Mouse (Mus musculus): ENCODE measurements around the gene Adamts2.

Adamts2 gene

DNA sequence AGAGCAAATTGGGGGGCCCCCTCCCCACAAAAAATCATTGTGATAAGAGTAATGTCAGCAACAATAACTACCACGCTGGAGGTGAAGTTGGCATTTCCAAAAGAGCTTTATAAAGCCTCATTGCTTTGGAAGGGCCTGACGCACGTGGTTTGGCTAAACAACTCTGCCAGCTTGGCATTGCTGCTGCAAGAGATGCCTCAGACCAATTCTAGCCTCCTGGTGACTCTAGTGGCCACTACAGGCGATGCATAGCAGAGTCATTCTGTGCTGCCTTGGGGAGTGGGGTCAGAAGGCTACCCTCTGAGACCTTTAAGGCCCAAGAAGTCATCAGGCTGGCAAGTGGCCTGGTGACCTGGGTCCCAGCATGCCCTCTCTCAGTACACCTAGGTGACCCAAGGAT lies 132.2 kb downstream of the Adamts2 start:
- DNase-seq (ENCODE audit: inconsistent ontology term): no peak

GRCm38 (mm10) chr11:50736548-50736947 lies 134.7 kb downstream of the Adamts2 start:
- no peak for DNase-seq (ENCODE audit: inconsistent ontology term)

GRCm38 (mm10) chr11:50738436-50738835 lies 136.6 kb downstream of the Adamts2 start:
- DNase-seq (ENCODE audit: inconsistent ontology term): no peak

DNA sequence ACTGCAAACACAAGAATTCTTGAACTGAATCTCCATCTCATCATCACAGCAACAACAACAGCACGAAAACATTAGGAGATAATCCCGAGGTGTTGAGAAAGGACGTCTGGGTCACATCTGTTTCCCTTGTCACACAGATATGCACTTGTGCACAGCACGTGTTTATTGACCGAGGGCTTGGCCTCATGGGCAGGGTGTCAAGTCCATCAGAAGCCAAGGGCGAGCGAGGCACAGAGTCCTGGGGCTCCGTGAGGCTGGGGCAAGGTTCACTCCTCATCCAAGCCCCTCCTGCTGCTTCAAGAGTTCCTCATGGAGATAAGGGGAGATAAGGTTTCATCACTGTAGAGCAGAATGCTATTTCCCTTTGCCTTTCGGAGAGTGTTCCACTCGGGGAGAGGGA lies 137.6 kb downstream of the Adamts2 start:
- no peak for DNase-seq (ENCODE audit: inconsistent ontology term)

DNA sequence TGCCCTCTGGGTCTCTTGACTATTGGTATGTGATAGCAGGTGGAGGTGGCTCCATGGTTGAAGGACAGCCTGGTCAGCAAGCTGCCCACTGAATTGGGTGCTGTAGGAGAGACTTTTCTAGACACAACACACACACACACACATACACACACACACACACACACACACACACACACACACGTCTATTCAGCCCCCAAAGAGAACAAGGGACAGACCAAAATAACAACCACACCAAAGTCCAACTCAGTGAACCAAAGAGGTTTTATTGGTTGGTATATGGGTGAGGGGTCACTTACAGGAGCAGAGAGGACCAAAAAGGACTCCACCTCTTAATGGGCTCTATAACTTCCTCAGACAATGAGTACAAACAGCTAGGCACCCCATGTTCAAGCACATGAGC lies 140.3 kb downstream of the Adamts2 start:
- no peak for DNase-seq (ENCODE audit: inconsistent ontology term)

- DNase-seq (ENCODE audit: inconsistent ontology term): peak; percentile 81
Observed at GRCm38 (mm10) chr11:50744971-50745370, 143.1 kb downstream of the Adamts2 start.

DNA sequence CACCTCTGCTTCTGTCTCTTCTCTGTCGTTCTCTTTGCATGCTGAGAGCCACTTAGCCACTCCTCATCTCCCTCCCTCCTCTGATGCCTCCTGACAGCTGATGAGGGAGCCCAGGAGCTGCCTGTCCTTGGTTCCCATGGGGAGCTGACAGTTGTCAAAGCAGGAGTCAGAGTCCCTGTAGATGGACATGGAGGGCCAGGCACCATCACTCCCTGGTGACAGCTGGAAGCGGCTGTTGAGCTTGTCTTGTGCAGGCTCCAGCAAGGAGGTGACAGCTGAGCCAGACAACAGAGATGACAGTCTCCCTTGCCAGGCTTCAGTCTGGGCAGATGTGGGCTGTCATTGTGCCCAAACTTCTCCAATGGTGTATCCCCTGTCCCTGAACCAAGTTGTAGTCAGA lies 144.6 kb downstream of the Adamts2 start:
- DNase-seq (ENCODE audit: inconsistent ontology term): no peak

DNA sequence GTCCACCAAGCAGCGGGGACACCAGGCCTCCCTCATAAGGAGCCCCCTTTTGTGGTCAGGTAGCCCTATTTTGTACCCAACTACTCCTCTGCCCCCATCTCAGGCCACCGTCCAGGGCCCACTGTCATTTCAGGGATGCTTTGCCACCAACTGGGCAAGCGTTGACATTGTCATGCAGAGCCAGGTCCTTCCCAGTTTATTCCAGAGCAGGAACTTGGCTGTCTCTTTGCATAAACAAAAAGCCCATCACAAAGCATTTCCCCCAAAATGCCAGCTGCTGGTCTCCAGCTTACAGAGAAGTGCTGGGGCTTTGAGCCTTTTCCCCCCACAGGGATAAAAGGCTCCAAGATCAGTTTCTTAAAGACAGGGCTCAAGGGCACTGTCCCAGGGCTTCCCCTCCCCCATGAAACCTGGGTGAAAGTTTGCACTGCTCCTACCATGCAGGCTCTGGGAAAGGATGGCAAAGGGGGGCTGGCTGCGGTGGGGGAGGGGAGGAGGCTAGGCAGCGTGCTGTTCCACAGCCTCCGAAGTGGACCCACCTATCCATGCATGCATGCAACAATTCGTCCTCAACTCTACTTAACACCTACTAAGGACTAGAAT lies 149.2 kb downstream of the Adamts2 start:
- no peak for DNase-seq (ENCODE audit: inconsistent ontology term)

GRCm38 (mm10) chr11:50757741-50758140 lies 155.9 kb downstream of the Adamts2 start:
- no peak for DNase-seq (ENCODE audit: inconsistent ontology term)

- DNase-seq (ENCODE audit: inconsistent ontology term): no peak
Observed at GRCm38 (mm10) chr11:50766461-50766860, 164.6 kb downstream of the Adamts2 start.

GRCm38 (mm10) chr11:50767039-50767438 lies 165.2 kb downstream of the Adamts2 start:
- peak; percentile 31 for DNase-seq (ENCODE audit: inconsistent ontology term)

DNA sequence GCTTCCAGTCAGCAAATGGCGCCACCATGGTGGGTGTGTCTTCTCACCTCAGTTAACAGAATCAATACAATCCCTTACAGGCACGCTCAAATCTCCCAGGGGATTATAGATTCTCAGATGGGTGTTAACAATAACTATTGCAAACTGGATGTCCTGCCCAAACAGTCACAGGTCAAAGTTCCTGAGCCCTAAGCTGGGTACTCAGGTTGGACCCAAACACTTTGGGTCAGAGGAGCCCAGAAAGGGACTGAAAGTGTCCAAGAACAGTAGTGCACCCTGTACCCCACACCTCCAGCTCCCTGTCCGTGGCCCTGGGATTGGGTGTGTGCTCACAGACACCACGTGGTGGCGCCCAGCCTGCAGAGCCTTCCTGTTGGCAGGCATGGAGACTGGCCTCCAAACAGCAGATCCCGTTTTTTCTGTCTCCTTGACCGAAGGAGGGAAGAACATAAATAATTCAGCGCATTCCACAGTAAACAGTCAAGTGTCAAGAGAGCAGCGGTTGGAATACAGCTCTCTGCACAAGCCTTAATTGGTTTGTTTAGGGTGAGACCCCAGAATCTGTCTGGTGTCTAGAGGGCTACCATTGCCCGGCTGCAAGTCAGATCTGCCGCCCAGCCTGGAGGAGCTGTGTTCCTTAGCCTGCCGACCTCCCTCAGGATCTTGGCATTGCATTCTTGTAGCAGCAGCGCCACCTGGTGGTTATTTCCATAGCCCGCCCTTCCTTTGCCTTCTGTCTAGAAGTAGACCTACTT lies 167.3 kb downstream of the Adamts2 start:
- DNase-seq (ENCODE audit: inconsistent ontology term): peak; percentile 68

- no peak for DNase-seq (ENCODE audit: inconsistent ontology term)
Observed at GRCm38 (mm10) chr11:50771006-50771405, 169.1 kb downstream of the Adamts2 start.

DNA sequence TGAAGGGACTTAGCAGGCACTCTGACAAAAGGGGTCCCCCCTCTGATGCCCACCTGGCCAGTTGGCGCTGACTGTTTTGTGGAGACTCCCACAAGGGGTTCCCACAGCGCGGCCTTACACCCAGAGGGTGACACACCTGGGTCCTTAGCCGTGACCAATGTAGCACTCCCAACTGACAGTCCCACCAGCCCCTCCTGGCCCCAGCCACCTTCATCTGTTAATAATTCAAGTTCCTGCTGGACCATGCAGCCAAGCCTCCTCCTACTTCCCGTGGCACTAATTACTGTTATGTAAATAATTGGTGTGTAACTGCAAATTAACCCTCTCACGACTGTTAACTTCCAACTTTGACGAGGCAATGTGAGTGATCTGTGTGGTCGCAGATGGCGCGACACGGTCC lies 195.8 kb downstream of the Adamts2 start:
- no peak for DNase-seq (ENCODE audit: inconsistent ontology term)

DNA sequence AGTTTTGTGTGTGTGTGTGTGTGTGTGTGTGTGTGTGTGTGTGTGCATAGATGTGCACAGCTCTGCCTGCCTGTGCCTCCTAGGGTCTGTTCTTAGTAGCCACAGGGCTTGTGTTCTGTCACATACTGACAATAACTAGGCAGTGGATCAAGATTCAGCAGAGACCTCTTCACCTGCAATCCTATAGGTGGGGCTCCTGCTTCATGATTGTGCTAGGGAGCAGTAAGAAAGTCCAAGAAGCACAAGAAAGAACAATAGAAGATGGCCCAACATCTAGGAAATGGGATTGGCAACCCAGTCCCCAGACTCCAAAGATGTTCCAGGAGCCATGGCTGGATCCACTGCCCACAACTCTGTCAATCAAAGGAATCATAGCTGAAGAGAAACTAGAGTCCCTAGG lies 197.0 kb downstream of the Adamts2 start:
- DNase-seq (ENCODE audit: inconsistent ontology term): no peak

- no peak for DNase-seq (ENCODE audit: inconsistent ontology term)
Observed at GRCm38 (mm10) chr11:50814233-50814632, 212.3 kb downstream of the Adamts2 start.

GRCm38 (mm10) chr11:50826214-50826613 lies 224.3 kb downstream of the Adamts2 start:
- peak; percentile 30 for DNase-seq (ENCODE audit: inconsistent ontology term)

GRCm38 (mm10) chr11:50827010-50827953 lies 225.4 kb downstream of the Adamts2 start, which contains the start of gene Zfp354c:
Zfp354c (minus strand) TSS chr11:50827724.
- DNase-seq (ENCODE audit: inconsistent ontology term): peak; percentile 85

DNA sequence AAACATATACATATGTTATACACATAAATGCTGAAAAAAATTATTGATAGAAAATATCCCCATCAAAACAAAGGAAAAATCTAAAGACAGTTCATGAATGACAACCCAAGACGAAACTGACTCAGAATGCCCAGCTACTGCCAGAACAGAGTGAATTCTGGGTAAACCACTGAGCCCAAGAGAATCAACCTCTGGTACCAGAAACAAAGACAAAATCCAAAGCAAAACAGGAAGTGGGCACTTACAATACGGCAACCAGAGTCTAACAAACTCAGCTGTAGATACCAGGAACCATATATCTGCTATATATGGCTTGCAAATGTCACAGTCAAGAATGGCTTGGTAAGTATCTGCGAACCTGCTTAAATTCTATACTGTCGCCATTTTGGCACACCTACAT lies 233.8 kb downstream of the Adamts2 start:
- DNase-seq (ENCODE audit: inconsistent ontology term): no peak

GRCm38 (mm10) chr11:50841023-50841735 lies 239.3 kb downstream of the Adamts2 start, which contains the start of gene Zfp879:
Zfp879 (minus strand) TSS chr11:50841552.
- DNase-seq (ENCODE audit: inconsistent ontology term): peak; percentile 88

DNA sequence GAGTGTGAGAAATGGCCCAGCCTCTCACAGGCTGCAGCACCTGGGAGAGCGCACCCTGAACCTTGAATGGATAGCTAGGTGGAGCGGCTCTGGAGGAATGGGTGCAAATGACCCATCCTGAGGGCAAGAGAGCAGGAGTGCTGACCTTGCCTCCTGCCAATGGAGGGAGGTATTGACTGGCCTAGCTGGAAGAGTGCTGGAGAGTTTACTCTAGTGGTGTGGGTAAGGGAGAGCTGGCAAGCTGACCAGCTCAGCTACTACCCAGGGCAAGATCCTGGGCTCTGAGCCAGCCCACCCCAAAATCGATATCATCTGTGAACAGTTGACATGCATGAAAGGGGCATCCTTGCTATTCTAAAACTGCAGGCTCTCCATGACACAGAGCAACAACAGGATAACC lies 244.1 kb downstream of the Adamts2 start:
- no peak for DNase-seq (ENCODE audit: inconsistent ontology term)

DNA sequence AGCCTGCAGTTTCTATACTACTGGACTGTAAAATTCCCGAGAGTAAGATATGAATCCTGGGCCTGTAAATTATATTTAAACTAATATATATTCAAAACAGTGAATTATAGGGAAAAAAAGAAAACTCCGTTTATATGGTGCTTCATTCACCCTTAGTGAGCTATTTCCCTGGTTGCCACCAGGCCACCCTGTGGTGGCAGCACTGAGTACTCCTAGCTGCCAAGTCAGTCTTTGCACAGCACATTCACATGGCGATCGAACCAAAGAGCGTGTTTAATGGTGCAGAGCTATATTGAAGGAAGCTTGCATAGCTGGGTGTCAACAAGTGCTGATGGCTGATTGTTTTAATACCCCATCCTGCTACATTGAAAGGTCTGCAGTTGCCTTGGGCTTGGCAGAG lies 245.2 kb downstream of the Adamts2 start:
- no peak for DNase-seq (ENCODE audit: inconsistent ontology term)

All from Muller cell, postnatal 12 days (primary cell).